Mouse (Mus musculus) limb, embryonic 14.5 days (tissue): ENCODE measurements around the gene Gm32742. TPM values are rescaled to one million over a fixed set of nuclear protein-coding genes. Genes with fewer than 3 reads are reported as not detected.

ENCODE experiments used
- ATAC-seq: fragments of 200-750 bp; cut with Nextera tagmentation; 2 replicates; pipeline ENCODE4 v1.8.0; 2017; ENCODE audit warnings: low read depth, moderate number of reproducible peaks, moderate TSS enrichment; ENCODE audit not compliant: low FRiP score
- DNase-seq: peaks from one replicate; pipeline ENCODE4 v3.0.0-alpha.2; 2015; ENCODE audit warnings: low spot score
- H3K27ac ChIP-seq: fragments of 300-500 bp; sonication (generic); replicated peaks from 2 replicates; pipeline ENCODE4 v1.5.1; 2014; ENCODE audit warnings: low read depth, mild to moderate bottlenecking, low read length, moderate library complexity, mixed read lengths
- H3K27me3 ChIP-seq: fragments of 300-500 bp; sonication (generic); 2 replicates; pipeline ENCODE4 v1.6.1; 2014; ENCODE audit warnings: low read length, mixed read lengths; ENCODE audit not compliant: control insufficient read depth, insufficient read depth
- H3K36me3 ChIP-seq: fragments of 300-500 bp; sonication (generic); 2 replicates; pipeline ENCODE4 v1.6.1; 2014; ENCODE audit warnings: mild to moderate bottlenecking, low read length, moderate library complexity, mixed read lengths; ENCODE audit not compliant: control insufficient read depth, insufficient read depth
- H3K4me1 ChIP-seq: fragments of 300-500 bp; sonication (generic); 2 replicates; pipeline ENCODE4 v1.6.1; 2014; ENCODE audit warnings: antibody characterized with exemption, low read length, mixed read lengths; ENCODE audit not compliant: control insufficient read depth, insufficient read depth
- H3K4me2 ChIP-seq: fragments of 300-500 bp; sonication (generic); replicated peaks from 2 replicates; pipeline ENCODE4 v1.6.1; 2014; ENCODE audit warnings: low read depth, mild to moderate bottlenecking, low read length, moderate library complexity; ENCODE audit not compliant: severe bottlenecking
- H3K4me3 ChIP-seq: fragments of 300-500 bp; sonication (generic); replicated peaks from 2 replicates; pipeline ENCODE4 v1.5.1; 2014; ENCODE audit warnings: low read length
- H3K9ac ChIP-seq: fragments of 300-500 bp; sonication (generic); 2 replicates; pipeline ENCODE4 v1.6.1; 2014; ENCODE audit warnings: mild to moderate bottlenecking, low read depth, low read length, moderate library complexity; ENCODE audit not compliant: severe bottlenecking
- H3K9me3 ChIP-seq: fragments of 300-500 bp; sonication (generic); 2 replicates; pipeline ENCODE4 v1.6.1; 2016; ENCODE audit warnings: low read length; ENCODE audit not compliant: control insufficient read depth
- POLR2A ChIP-seq: fragments of 200-500 bp; IDR thresholded peaks from 2 replicates; pipeline ENCODE4 v1.8.0; 2012; ENCODE audit warnings: inconsistent platforms, mild to moderate bottlenecking, moderate library complexity, borderline replicate concordance; ENCODE audit not compliant: insufficient read depth, insufficient read length; ENCODE audit errors: extremely low read depth
- WGBS: fragments of 180-500 bp; shearing (Covaris S2); extraction: QIAGEN DNeasy Blood & Tissue Kit; methylation state at CpG from one replicate; pipeline ENCODE4 v1.1.7; 2014; 5-methylcytosine and 5-hydroxymethylcytosine counted together
- polyA plus RNA-seq, 2 experiments: library from polyadenylated mRNA; depleted of rRNA in 1 of 2; stranded (reverse) in 1 of 2; unstranded in 1 of 2; fragments of >200 nt; fragmentation: Nextera tagmentation in 1 of 2; extraction: Ambion mirVana in 1 of 2; gene quantifications; 2 replicates each; pipeline versions ENCODE4 v1.2.1 to v1.2.3; 2012 to 2014

Gm32742 gene
- polyA plus RNA-seq, 2 experiments: 0.01 to 0.03 TPM

GRCm38 (mm10) chr9:51180621-51181020 is 15.3 kb upstream of the Gm32742 start:
- no peak overlapping the region for H3K27ac ChIP-seq

GRCm38 (mm10) chr9:51178297-51178696 is 13.0 kb upstream of the Gm32742 start:
- Histone ChIP-seq H3K36me3 (no peaks in the 10 kb centered on the region), H3K27me3 (no peaks in the 10 kb centered on the region), H3K4me2 (no peak overlapping the region), H3K4me1 (no peaks in the 10 kb centered on the region), H3K4me3 (no peak overlapping the region), H3K9me3 (no peaks in the 10 kb centered on the region), H3K27ac (no peak overlapping the region), H3K9ac (no peak overlapping the region)
- whole genome bisulfite sequencing: 92% methylated on average over 1 of the region's 1 CpGs
- no peak for DNase-seq
- no peak for ATAC-seq
- TF ChIP-seq POLR2A: no peak

More at GRCm38 (mm10) chr9:51180621-51181020, 15.3 kb upstream of the Gm32742 start:
- no peak for TF ChIP-seq POLR2A
- Histone ChIP-seq H3K9me3 (no peaks in the 10 kb centered on the region), H3K27me3 (no peaks in the 10 kb centered on the region), H3K9ac (no peak overlapping the region), H3K4me3 (no peak overlapping the region), H3K4me2 (no peak overlapping the region), H3K4me1 (no peaks in the 10 kb centered on the region), H3K36me3 (no peaks in the 10 kb centered on the region)
- WGBS: 79% methylated on average over 5 of the region's 5 CpGs
- DNase-seq (no peak), ATAC-seq (no peak)

- Histone ChIP-seq H3K27me3 (no peaks in the 10 kb centered on the region), H3K4me2 (no peak overlapping the region), H3K36me3 (no peaks in the 10 kb centered on the region), H3K9me3 (no peaks in the 10 kb centered on the region), H3K4me1 (no peaks in the 10 kb centered on the region), H3K4me3 (no peak overlapping the region), H3K9ac (no peak overlapping the region), H3K27ac (no peak overlapping the region)
- no peak for ATAC-seq
- no peak for TF ChIP-seq POLR2A
- WGBS: 86% methylated on average over 1 of the region's 1 CpGs
- DNase-seq: no peak
Measured at GRCm38 (mm10) chr9:51175722-51176121, 10.4 kb upstream of the Gm32742 start.

- H3K27ac ChIP-seq: no peak overlapping the region
- DNase-seq (no peak), ATAC-seq (no peak)
- H3K4me3 ChIP-seq: no peak overlapping the region
- H3K4me1 ChIP-seq: no peaks in the 10 kb centered on the region
- H3K27me3 ChIP-seq: no peaks in the 10 kb centered on the region
- no peak overlapping the region for H3K9ac ChIP-seq
- TF ChIP-seq POLR2A: no peak
- H3K36me3 ChIP-seq: no peaks in the 10 kb centered on the region
- H3K4me2 ChIP-seq: no peak overlapping the region
- 48% methylated on average over 8 of the region's 8 CpGs for WGBS
- no peaks in the 10 kb centered on the region for H3K9me3 ChIP-seq
Measured at GRCm38 (mm10) chr9:51174890-51175464, 9.7 kb upstream of the Gm32742 start.

GRCm38 (mm10) chr9:51170298-51170697 is 5.0 kb upstream of the Gm32742 start:
- no peak for ATAC-seq
- 77% methylated on average over 6 of the region's 6 CpGs for WGBS
- Histone ChIP-seq H3K9me3 (no peaks in the 10 kb centered on the region), H3K4me1 (0 out of 2 replicates have a peak, but pooled peaks cover 9% of the 10 kb centered on the region), H3K27me3 (no peaks in the 10 kb centered on the region), H3K36me3 (no peaks in the 10 kb centered on the region), H3K27ac (no peak overlapping the region), H3K9ac (no peak overlapping the region), H3K4me3 (no peak overlapping the region), H3K4me2 (no peak overlapping the region)
- no peak for TF ChIP-seq POLR2A
- DNase-seq: no peak
